Mouse (Mus musculus) right cerebral cortex, postnatal 36 days (tissue): ENCODE data around the gene Mslnl.
A peak's percentile ranks its signal among the peaks of the same experiment; 100 is the strongest.
"Not testable (repeated sequence)": the region's sequence is repeated elsewhere in the genome, so short reads cannot be mapped to it uniquely, and the experiment has no call there.

ENCODE experiments used
- DNase-seq, 2 experiments: peaks; one replicate each; pipeline ENCODE4 v3.0.0; 2022; ENCODE audit warnings: low spot score in 2 of 2, mixed read lengths in 1 of 2

Gene Mslnl

DNA sequence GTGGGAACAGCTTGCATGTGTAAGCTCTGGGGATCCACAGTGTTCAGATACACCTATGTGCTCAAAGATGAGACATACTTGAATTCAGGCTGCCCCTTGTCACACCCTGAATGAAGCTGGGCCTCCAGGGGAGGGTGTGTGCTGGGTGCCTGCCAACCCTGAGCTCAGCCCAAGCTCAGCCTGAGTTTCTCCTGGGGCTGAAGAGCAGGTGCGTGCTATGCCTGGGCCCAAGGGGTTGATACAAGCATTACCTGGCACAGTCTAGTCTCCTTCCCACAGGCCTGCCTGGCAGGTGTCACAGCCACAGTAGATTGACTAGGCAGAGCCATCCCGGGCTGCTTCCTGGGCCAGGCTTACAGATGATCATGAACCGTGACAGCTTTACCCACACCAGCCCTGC is at the start of gene Mslnl:
Gene Mslnl, plus strand, starts transcription at position 298 of the 400 bp plus-strand sequence.
- no peak for DNase-seq

DNA sequence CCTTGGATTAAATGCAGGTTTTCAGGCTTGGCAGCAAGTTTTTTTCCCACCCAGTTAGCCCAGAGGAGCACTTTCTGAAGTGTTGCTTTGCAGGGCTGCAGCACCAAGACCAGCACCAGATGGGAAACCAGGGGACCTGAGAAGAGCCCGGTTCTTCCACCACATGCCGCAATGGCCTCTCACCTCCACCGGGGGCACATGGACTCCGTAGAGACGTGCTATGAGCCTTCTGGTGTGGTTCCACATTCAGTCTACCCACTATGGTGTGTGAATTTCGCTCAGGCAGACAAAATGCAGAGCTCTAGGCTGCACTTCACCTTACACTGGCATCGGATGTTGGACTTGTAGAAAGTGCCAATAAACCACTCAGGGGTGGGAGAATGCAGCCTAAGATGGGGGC is 49.5 kb upstream of the Mslnl start:
- no peak for DNase-seq

DNA sequence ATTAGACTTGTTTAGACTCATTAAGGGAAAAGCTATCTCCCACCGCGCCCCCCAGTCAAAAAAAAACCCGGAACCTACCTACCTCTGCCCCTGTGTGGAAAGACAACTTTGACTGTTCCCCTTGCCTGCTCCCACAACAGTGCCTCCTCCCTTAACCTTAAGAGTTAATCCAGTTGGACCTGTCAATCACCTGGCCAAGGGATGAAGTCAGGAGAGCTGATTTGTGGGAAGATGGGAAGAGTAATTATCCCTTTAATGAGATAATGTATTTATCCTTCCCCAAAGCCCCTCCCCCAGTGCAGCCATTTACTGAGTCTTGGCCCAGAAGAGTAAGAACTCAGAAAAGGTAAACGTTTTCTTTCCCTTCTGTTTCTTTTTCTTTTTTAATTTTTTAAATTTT is 46.9 kb upstream of the Mslnl start:
- DNase-seq: no peak

DNA sequence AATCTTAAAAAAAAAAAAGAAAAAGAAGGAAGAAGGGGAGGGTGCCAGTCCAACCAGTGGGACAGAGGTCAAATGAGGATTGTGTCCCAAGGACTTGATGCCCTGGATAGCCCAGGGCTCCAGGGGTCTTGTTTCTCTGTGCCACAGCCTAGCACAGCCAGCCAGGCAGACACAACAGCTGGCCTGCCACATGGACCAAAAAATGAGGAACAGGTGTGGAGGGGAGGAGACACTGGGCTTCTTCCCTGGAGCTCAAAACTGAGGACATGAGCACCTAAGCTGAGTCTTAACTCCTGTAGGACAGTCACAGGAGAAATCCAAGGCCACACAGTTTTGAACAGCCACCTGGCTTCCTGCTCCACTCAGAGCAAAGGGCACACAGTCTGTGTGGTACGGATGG is 39.6 kb upstream of the Mslnl start:
- no peak for DNase-seq

DNA sequence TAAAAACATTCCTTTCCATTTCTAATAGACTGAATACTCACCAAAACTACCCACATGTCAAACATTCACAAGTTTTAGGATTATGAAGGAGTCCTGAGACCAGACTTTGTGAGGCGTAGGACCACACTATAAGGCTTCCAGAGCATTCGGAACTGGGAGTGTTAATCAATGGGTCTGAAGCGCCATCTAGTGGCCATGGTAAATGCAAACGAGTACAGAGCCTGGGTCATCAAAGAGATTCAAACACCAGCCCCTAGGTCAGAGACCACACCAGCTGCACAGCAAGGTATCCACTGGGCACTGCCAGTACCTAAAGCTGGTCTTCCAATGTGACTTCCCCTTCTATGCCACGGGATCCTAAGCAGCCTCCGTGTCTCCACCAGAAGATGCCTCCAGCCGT is 37.4 kb upstream of the Mslnl start:
- peak; percentile 52 to 67 for DNase-seq

DNA sequence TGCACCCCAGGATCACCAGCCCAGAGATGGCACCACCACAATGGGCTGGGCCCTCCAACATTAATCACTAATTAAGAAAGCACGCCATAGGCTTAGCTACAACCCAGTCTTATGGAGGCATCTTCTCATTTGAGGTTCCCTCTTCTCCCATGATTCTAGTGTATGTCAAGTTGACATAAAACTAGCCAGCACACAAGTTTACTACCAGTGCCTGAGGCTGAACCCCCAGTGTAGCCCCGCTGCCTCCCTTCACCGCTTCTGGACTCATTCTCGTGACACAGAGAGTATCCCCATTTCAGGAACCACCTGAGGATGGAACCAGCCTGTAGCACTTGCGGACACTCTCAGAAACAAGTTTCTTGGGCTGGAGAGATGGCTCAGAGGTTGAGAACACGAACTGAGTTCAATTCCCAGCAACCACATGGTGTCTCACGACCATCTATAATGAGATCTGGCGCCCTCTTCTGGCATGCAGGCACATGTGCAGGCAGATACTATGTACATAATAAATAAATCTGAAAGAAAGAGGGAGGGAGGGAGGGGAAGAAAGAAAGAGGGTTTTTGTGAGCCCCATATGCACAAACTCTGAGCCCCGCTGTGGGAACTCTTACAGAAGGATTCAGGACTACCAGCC is 34.9 kb upstream of the Mslnl start:
- no peak for DNase-seq

DNA sequence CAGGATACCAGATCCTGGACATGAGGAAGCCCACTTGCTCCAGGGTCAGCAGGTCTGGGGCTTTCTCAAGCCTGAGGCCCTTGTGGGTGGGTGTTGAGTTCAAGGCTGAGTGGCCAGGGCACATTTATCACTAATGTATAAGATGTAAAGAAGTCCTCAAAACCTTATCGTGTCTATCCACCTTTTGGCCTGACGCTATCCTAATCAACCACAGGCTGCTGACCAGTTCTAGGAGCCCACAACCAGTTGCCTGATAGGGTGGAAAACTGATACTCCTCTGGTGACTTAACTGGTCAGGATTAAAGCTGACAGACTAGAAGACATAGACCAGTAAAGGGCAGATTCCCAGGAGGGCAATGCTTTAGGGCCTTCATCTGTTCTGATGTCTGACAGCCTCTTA is 25.8 kb upstream of the Mslnl start:
- no peak for DNase-seq

DNA sequence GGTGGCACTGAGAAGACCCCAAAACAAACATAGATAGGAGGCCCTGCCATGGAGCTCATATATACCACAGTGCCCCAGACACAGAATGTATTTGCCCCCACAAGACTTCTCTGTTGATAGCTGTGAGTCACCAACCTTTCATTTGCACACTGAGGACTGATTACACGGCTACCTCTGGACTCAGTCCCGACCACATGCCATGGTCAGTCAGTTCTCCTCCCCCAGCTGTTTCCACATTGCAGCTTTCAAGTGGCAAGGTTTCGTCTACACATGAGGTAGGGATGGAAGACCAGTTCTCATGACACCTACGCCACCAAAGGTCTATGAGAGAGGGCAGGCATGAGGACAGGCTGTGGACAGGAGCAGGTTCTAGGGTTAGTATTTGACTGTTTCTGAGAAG is 24.7 kb upstream of the Mslnl start:
- no peak for DNase-seq

DNA sequence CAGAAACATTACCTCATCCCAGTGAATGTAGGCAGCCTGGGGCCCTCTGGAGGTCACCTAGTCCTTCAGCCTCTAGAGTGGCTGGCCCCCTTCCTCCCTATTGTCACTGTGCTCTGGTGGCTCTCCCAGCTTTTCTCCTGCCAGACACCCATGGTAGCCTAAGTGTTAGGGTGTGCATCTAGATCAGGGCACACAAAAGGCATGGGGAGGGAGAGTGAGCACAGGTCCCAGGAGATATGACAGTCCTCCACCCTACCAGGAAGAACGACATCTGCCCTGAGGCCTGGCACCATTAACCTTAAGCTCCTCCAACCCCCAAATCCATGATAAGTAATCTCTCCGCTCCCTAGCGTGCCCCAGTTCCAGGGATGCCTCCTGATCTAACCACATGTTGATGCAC is 20.2 kb upstream of the Mslnl start:
- no peak for DNase-seq

DNA sequence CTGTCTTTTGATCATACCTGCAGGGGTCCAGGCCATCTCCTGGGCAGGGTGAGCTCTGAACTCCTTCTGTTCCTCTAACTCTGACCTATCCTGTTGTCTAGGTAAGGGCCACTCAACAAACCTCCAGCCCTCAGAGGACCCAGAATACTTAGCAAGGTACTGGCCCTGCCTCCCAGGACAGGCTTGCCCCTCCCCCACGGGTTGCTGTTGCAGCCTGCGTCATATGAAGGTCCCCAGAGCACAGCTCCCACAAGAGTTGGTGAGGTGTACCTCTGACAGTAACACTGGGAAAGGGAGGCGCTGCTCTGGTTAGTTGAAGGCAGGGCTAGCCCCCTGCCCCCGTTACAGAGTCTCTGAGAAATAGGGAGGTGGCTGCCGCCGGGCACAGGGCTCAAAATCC is 19.7 kb upstream of the Mslnl start:
- no peak for DNase-seq

DNA sequence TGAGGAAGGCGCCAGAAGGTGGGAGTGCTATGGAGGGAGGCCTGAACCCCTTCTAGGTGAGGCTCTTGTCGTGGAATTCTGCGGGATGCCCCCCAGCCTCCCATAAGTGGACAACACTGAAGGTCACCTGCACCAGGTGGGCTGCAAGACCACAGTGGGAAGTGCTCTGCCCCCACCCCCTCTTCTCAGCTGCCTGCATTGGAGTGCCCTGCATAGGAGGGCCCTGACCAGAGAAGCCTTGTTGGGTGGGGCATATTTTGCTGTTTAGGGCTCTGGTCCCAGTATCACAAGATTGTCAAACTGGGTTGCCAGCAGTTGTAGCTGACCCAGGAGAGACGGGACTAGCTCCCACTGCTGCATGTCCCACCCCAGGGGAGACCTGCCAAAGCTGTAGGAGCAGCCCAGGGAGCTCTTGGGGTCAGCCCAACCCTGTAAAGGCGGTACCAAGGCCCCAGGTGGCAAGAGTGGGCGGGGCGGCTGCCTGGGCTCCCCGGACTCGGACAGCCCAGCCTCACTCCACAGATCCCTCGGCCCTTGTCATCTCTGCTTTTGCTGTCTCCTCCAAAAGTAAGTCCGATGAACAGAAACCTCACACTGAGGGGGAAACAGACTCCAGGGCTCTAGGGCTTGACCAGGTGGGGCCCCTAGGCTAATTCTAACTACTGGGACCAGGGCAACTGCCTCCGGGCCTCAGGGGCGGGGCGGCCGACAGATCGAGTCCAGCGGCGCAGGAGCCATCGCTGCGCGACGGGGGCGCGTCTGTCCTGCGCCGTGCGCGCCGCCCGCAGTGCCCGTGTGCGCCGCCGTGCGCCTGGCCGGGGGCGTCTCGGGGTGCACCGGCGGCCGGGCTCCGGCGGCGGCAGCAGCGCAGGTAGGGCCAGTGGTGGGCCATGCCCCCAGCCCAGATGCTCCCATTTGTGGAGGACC is 18.9 kb upstream of the Mslnl start, which contains the start of gene Gng13:
Gene Gng13, plus strand, starts transcription at position 461 of the 927 bp plus-strand sequence.
- no peak for DNase-seq

DNA sequence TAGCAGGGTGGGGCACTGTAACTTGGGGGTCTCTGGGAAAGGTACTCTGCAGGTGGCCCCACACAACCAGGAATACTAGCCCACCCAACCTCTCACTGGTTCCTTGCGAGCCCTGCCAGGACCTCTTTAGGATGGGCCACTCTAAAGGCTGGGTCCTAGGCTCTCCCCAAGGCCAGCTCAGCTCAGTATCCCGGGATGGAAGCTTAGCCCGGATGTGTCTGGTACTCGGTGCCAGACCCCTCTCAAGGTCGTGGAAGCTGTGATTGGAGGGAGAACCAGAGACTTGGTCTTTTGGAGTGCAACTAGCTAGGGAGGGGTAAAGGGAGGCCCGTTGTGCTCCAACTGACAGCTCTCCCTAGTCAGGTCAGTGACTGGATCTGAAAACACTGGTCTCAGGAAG is 18.2 kb upstream of the Mslnl start:
- DNase-seq: no peak

DNA sequence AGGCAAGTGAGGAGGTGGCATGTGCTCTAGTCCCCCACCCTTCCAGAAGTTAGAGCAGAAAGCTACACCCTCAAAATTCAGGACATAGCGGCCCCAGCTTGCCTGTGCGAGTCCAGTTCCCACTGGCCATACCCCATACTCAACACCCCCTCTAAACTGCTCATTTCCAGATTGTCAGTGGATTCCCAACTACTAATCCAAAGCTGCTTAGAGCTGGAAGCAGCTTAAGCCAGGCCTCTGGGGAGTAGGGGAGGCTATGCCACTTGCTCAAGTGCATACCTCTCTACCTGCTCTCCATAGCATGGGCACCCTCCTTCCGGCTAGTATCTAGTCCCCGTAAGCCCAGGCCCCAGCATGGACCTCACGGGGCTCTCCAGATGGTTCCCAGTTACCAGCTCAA is 14.4 kb upstream of the Mslnl start:
- no peak for DNase-seq

DNA sequence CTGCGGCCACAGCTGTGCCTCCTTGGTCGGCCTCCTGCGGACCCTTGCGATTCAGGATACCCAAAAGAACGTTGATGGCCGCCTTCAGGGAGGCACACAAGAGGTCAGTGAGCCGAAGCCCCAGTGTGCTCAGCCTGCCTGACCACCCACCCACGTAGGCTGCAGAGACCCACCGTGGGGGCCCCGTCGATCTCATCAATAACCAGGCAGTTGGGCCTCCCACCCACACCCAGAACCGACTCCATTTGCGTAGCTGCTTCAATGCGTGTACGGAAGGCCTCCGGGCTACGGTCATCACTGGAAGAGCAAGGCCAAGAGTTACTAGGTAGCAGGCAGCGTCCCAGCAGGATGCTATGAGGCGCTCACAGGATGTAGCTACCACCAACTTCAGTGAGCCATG is 12.4 kb upstream of the Mslnl start:
- DNase-seq: no peak

DNA sequence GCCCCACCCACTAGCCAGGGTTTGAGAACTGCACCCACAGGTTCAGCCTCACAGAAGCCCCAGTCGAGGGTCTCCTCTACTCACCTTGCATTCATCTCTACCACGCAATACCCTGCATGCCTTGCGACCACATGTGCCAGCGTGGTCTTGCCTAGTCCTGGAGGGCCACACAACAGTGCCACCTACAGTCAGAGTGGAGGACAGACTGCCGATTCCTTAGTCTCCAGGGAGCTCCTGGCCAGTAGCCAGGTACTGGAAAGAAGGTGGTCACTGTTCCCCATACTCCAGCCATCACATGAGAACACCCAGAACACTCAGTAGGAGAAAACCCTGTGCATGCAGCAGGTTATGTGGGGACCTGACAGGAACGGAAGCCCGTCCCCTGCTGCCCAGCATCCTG is 11.9 kb upstream of the Mslnl start:
- DNase-seq: no peak

DNA sequence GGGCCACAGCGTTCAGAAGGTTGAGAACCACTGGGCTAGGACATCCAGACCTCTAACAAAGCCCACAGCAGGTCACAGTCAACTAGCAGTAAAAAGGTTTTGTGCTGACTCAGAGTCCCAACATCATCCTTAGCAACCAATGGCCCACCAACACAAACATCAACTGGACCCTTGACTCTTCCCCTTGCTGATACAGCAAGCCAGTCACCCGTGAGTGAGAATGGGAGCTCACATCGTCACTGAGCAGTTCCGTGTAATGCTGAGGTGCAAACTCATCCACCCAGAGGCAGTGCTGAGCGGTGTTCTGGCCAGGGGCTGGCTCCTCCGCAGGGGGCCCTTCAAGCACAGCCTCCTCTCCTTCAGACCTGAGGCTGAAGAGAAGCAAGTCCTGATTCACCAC is 10.6 kb upstream of the Mslnl start:
- no peak for DNase-seq

DNA sequence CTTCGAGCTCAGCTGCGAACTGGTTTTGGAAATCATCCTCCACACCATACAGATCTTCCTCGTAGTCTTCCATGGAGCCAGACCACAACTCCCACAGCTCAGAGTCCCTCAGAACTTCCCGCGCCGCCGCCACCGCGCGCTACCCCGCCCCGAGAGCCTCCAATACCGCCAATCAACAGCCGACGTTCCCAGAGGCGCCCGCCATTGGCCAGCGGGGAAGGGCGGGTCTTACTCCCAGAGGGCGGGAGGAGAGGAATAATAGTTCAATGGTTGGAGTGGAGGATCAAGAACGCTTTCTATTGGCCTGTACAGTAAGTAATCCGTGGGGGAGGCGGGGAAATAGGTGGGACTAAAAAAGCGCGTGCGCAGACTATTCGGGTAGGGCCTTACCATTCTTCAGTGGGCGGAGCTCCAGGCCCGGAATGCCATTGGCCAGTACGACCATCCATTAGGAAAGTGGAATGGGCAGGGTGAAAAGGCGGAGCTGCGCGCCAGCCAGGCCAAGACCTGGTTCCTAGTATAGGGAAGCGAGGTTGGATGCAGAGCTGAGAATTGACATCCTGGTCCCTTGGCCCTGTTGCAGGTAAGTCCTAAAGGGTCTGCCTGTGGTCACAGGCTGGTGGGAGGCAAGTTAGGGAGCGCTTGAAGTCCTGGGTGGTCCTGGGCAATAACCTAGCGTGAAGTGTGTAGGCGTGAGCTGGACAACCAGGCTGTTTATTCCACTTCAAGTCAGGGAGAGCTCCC is 8.4 kb upstream of the Mslnl start, which contains the start of the genes Chtf18 and Rpusd1:
Gene Chtf18, minus strand, starts transcription at position 155 of the 744 bp plus-strand sequence.
Gene Rpusd1, plus strand, starts transcription at position 406 of the 744 bp plus-strand sequence.
- DNase-seq: peak; percentile 99 to 100

DNA sequence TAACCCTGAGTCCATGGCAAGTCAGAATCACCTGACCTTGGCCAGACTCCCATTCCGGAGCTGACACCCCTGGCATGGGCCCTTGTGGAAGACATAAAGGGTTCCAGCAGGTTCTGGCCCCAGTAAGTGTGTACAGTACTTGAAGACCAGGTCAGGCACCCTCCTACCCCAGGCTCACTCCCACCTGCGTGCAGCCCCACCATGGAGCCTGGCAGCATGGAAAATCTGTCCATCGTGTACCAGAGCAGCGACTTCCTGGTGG is 7.9 kb upstream of the Mslnl start:
- DNase-seq: no peak

DNA sequence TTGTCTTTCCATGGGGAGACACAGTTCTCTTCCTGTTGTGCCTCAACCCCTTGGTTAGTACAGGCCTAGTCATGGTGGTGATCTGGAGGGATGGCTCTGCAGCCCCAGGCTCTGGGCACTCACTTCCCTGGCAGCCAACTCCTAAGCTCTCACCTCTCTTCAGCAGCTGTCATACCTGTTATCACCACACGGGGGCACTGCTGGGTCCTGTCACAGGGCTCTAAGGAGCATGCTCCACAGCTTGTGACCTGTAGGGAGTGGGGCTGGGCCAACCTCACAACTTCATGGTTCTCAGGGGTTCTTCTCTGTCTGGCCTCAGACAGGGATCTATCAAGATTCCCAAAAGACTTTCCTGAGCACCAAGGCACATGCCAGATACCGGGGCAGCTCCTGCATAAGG is 3.8 kb upstream of the Mslnl start:
- peak; percentile 70 to 76 for DNase-seq

DNA sequence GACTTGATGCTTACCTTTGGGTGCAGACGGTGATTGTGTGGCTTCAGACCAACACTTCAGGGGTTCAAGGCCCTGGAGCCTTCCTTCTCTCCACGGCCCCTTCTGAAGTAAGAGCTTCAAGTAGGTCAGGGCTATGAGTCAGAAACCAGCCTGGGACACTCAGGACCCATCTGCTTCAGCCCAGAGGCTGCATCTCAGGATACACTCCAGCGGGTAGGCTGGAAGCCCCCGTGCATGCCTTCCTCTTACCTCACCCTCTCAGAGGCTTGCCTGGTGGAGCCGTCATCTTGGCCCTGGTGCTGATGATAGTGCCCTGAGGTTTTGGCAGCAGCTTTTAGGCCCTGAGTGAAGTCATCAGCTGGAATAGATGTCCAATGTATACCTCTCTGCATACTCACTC is 596 bp upstream of the Mslnl start:
- DNase-seq: no peak

DNA sequence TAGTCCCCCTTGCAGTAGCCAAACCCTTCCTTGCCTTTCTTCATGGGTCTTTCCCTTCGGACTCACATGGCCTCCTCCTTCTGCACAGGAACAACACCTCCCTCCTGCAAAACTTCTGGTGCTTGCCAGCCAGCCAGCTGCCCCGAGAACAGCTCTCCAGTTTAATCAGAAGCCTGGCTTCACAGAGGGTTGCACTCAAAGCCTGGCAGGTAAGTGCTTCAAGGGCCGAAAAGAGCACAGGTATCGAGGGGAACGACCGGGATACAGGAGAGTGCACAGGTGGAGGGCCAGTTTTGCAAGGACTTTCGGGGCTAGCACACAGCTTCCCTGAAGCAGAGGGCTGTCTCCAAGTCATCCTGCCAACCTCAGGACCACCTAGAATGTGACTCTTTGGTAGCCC is 3.0 kb downstream of the Mslnl start:
- DNase-seq: no peak

DNA sequence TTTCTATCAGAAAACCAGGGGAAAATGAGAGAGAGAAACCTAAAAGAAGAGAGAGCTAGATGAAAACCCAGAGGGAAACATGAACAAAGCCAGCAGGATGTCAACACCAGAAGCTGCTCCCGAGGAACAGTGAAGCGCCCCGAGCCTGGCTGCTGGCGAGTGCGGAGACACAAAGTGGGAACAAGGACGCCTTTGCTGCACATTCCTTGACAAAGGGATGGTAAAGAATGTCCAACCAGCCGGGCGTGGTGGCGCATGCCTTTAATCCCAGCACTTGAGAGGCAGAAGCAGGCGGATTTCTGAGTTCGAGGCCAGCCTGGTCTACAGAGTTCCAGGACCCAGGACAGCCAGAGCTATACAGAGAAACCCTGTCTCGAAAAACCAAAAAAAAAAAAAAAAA is 5.6 kb downstream of the Mslnl start:
- DNase-seq: not testable (repeated sequence)

DNA sequence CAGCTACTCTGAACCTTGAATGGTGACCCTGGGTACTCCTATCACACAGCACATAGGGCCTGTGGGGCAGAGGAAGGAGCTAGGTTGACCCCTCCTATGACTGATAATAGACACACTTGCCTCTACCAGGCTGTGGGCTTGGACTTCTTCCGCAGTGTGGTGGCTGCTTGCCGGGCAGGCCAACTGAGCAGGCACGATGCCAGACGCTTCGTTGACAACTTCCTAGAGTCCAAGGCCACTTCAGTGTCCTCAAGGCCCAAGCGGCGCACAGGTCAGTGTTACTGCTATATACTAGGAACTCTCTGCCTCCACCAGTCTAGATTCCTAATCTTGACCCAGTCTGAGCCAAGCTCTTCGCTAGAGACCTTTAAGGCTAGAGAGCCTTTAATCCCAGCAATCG is 8.0 kb downstream of the Mslnl start:
- DNase-seq: no peak
